Mouse (Mus musculus) thymus, adult 2 months (tissue): ENCODE measurements around the gene Cryba2. TPM values are rescaled to one million over a fixed set of nuclear protein-coding genes. Genes with fewer than 3 reads are reported as not detected.

ENCODE experiments used
- DNase-seq: peaks from one replicate; pipeline ENCODE4 v3.0.0; 2021
- H3K27ac ChIP-seq: fragments of 200-500 bp; 2 replicates; pipeline ENCODE4 v1.5.1; 2012; ENCODE audit warnings: low read length, control low read depth; ENCODE audit not compliant: control insufficient read depth, insufficient read depth
- H3K27me3 ChIP-seq: fragments of 200-500 bp; 2 replicates; pipeline ENCODE4 v1.6.1; 2012; ENCODE audit warnings: mild to moderate bottlenecking, low read length, moderate library complexity, mixed read lengths; ENCODE audit not compliant: control insufficient read depth, insufficient read depth
- H3K36me3 ChIP-seq: fragments of 200-500 bp; 2 replicates; pipeline ENCODE4 v1.6.1; 2012; ENCODE audit warnings: mild to moderate bottlenecking, low read length, moderate library complexity; ENCODE audit not compliant: control insufficient read depth, insufficient read depth
- H3K4me1 ChIP-seq: fragments of 200-500 bp; replicated peaks from 2 replicates; pipeline ENCODE4 v1.6.1; 2012; ENCODE audit warnings: low read length; ENCODE audit not compliant: control insufficient read depth, insufficient read depth
- H3K4me3 ChIP-seq: fragments of 200-500 bp; 2 replicates; pipeline ENCODE4 v1.5.1; 2012; ENCODE audit warnings: mild to moderate bottlenecking, low read length, control low read depth, moderate library complexity; ENCODE audit not compliant: control insufficient read depth, insufficient read depth
- CTCF ChIP-seq: fragments of 200-500 bp; IDR thresholded peaks from 2 replicates; pipeline ENCODE4 v1.5.1; 2012; ENCODE audit warnings: mild to moderate bottlenecking, control low read depth, low read length, moderate library complexity, borderline replicate concordance; ENCODE audit not compliant: control insufficient read depth, poor library complexity, insufficient read depth; ENCODE audit errors: extremely low read depth
- POLR2A ChIP-seq: fragments of 200-500 bp; IDR thresholded peaks from 2 replicates; pipeline ENCODE4 v1.6.1; 2012; ENCODE audit warnings: mild to moderate bottlenecking, low read length, control low read depth, moderate library complexity; ENCODE audit not compliant: control insufficient read depth, poor library complexity, insufficient read depth; ENCODE audit errors: extremely low read depth
- WGBS: fragments of 180-500 bp; shearing (Covaris S2); methylation state at CpG from one replicate; pipeline ENCODE4 v1.1.7; 2018; 5-methylcytosine and 5-hydroxymethylcytosine counted together
- polyA plus RNA-seq: library from polyadenylated mRNA; depleted of rRNA; stranded (reverse); fragments of >200 nt; gene quantifications from 2 replicates; pipeline ENCODE4 v1.2.3, GENCODE M21; 2012

Gene Cryba2
- polyA plus RNA-seq, 1 experiment, result 1.5 TPM

DNA sequence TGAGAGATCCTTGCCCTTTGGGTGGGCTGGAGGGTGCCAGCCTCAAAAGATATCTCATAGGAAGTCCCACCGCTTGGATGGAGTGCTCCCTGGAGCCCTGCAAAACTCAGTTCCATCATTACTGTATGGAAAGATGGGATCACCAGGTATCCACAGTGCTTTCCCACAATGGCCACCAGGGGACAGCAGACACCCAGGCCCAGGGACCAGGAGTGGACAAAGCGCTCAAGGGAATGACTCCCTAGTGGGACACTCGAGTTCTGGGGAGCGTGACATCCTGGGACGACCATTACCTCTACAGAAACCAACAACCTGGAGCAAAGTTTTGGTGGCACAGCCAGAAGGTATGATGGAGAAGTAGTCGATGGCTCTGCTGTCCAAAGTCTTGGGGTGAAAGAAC, 33.8 kb upstream of the Cryba2 start:
- H3K27me3 ChIP-seq, result no peaks in the 10 kb centered on the region

GRCm38 (mm10) chr1:74924464-74924863, 31.5 kb upstream of the Cryba2 start:
- TF ChIP-seq CTCF (no peak), POLR2A (no peak)
- DNase-seq, result no peak
- H3K27ac ChIP-seq, result no peak overlapping the region
- no peaks in the 10 kb centered on the region for H3K4me1 ChIP-seq
- no peak overlapping the region for H3K4me3 ChIP-seq
- no peaks in the 10 kb centered on the region for H3K36me3 ChIP-seq
- WGBS, result 76% methylated on average over 4 of the region's 4 CpGs
- no peaks in the 10 kb centered on the region for H3K27me3 ChIP-seq

More for the DNA sequence above, 33.8 kb upstream of the Cryba2 start:
- DNase-seq, result no peak
- TF ChIP-seq POLR2A (no peak), CTCF (peak; percentile 35; the same call in 1 of the 2 replicates)
- Histone ChIP-seq H3K27ac (no peak overlapping the region), H3K36me3 (no peaks in the 10 kb centered on the region), H3K4me1 (no peaks in the 10 kb centered on the region), H3K4me3 (no peak overlapping the region)
- 53% methylated on average over 6 of the region's 6 CpGs for WGBS

- H3K4me1 ChIP-seq, result no peaks in the 10 kb centered on the region
- 24% methylated on average over 13 of the region's 13 CpGs for WGBS
- no peak for TF ChIP-seq POLR2A
- no peak for TF ChIP-seq CTCF
- no peaks in the 10 kb centered on the region for H3K36me3 ChIP-seq
- H3K27me3 ChIP-seq, result no peaks in the 10 kb centered on the region
- no peak for DNase-seq
- no peak overlapping the region for H3K27ac ChIP-seq
- no peak overlapping the region for H3K4me3 ChIP-seq
Observed at GRCm38 (mm10) chr1:74915706-74916105, 22.8 kb upstream of the Cryba2 start.

GRCm38 (mm10) chr1:74902191-74902590, 9.2 kb upstream of the Cryba2 start:
- Histone ChIP-seq H3K4me3 (no peak overlapping the region), H3K27me3 (peaks cover 14% of the 10 kb centered on the region; the same call in 1 of the 2 replicates), H3K27ac (no peak overlapping the region), H3K36me3 (no peaks in the 10 kb centered on the region), H3K4me1 (0 out of 2 replicates have a peak, but pooled peaks cover 5% of the 10 kb centered on the region)
- no peak for DNase-seq
- 19% methylated on average over 6 of the region's 6 CpGs for WGBS
- TF ChIP-seq CTCF, result no peak
- TF ChIP-seq POLR2A, result no peak

GRCm38 (mm10) chr1:74901686-74902085, 8.7 kb upstream of the Cryba2 start:
- H3K27me3 ChIP-seq, result peaks cover 14% of the 10 kb centered on the region; the same call in 1 of the 2 replicates
- 10% methylated on average over 3 of the region's 3 CpGs for WGBS
- peak; percentile 31 for DNase-seq

GRCm38 (mm10) chr1:74900341-74901285, 7.7 kb upstream of the Cryba2 start:
- Histone ChIP-seq H3K4me1 (0 out of 2 replicates have a peak, but pooled peaks cover 5% of the 10 kb centered on the region), H3K27ac (no peak overlapping the region), H3K27me3 (peaks cover 14% of the 10 kb centered on the region; the same call in 1 of the 2 replicates), H3K4me3 (no peak overlapping the region), H3K36me3 (no peaks in the 10 kb centered on the region)
- WGBS, result 3% methylated on average over 65 of the region's 66 CpGs
- DNase-seq, result no peak
- TF ChIP-seq POLR2A (no peak), CTCF (no peak)

More at GRCm38 (mm10) chr1:74901686-74902085, 8.7 kb upstream of the Cryba2 start:
- no peaks in the 10 kb centered on the region for H3K36me3 ChIP-seq
- H3K27ac ChIP-seq, result no peak overlapping the region
- TF ChIP-seq CTCF, result no peak
- TF ChIP-seq POLR2A, result no peak
- H3K4me1 ChIP-seq, result 0 out of 2 replicates have a peak, but pooled peaks cover 5% of the 10 kb centered on the region
- no peak overlapping the region for H3K4me3 ChIP-seq

- no peak overlapping the region for H3K27ac ChIP-seq
- H3K27me3 ChIP-seq, result peaks cover 14% of the 10 kb centered on the region; the same call in 1 of the 2 replicates
- TF ChIP-seq CTCF (no peak), POLR2A (no peak)
- H3K4me1 ChIP-seq, result 0 out of 2 replicates have a peak, but pooled peaks cover 5% of the 10 kb centered on the region
- no peak for DNase-seq
- H3K36me3 ChIP-seq, result no peaks in the 10 kb centered on the region
- no peak overlapping the region for H3K4me3 ChIP-seq
- WGBS, result 9% methylated on average over 10 of the region's 10 CpGs
Observed at GRCm38 (mm10) chr1:74898656-74899431, 5.9 kb upstream of the Cryba2 start.
